Mouse (Mus musculus) embryonic facial prominence, embryonic 15.5 days (tissue): Measurements from ENCODE around the gene Mrtfa. TPM values are rescaled to one million over a fixed set of nuclear protein-coding genes. Genes with fewer than 3 reads are reported as not detected.

ENCODE experiments used
- ATAC-seq: fragments of 200-750 bp; cut with Nextera tagmentation; 2 replicates; pipeline ENCODE4 v1.8.0; 2017; ENCODE audit warnings: low read depth, moderate TSS enrichment; ENCODE audit not compliant: insufficient number of reproducible peaks, low FRiP score, low TSS enrichment
- H3K27ac ChIP-seq: fragments of 300-500 bp; sonication (generic); replicated peaks from 2 replicates; pipeline ENCODE4 v1.5.1; 2015; ENCODE audit warnings: mild to moderate bottlenecking, inconsistent platforms
- H3K27me3 ChIP-seq: fragments of 300-500 bp; sonication (generic); 2 replicates; pipeline ENCODE4 v1.6.1; 2015; ENCODE audit warnings: inconsistent platforms
- H3K36me3 ChIP-seq: fragments of 300-500 bp; sonication (generic); 2 replicates; pipeline ENCODE4 v1.6.1; 2015; ENCODE audit warnings: mild to moderate bottlenecking, inconsistent platforms
- H3K4me1 ChIP-seq: fragments of 300-500 bp; sonication (generic); 2 replicates; pipeline ENCODE4 v1.6.1; 2015; ENCODE audit warnings: inconsistent platforms
- H3K4me2 ChIP-seq: fragments of 300-500 bp; sonication (generic); replicated peaks from 2 replicates; pipeline ENCODE4 v1.6.1; 2015; ENCODE audit warnings: mild to moderate bottlenecking, inconsistent platforms
- H3K4me3 ChIP-seq: fragments of 300-500 bp; sonication (generic); replicated peaks from 2 replicates; pipeline ENCODE4 v1.5.1; 2015; ENCODE audit warnings: mild to moderate bottlenecking, inconsistent platforms
- H3K9ac ChIP-seq: fragments of 300-500 bp; sonication (generic); 2 replicates; pipeline ENCODE4 v1.6.1; 2015; ENCODE audit warnings: inconsistent platforms
- H3K9me3 ChIP-seq: fragments of 300-500 bp; sonication (generic); replicated peaks from 2 replicates; pipeline ENCODE4 v1.6.1; 2016; ENCODE audit warnings: inconsistent platforms
- WGBS: fragments of 180-500 bp; shearing (Covaris S2); methylation state at CpG from one replicate; pipeline ENCODE4 v1.1.7; 2015; 5-methylcytosine and 5-hydroxymethylcytosine counted together
- polyA plus RNA-seq: library from polyadenylated mRNA; unstranded; fragments of >200 nt; fragmentation: Nextera tagmentation; extraction: Ambion mirVana; gene quantifications from 2 replicates; pipeline ENCODE4 v1.2.1, GENCODE M21; 2015

Mrtfa gene
- polyA plus RNA-seq, 1 experiment from 2014 or later = 33.6 TPM

- peaks cover 19% of the 10 kb centered on the region for H3K4me1 ChIP-seq
- no peak for ATAC-seq
- WGBS = 93% methylated on average over 4 of the region's 4 CpGs
- H3K27me3 ChIP-seq = no peaks in the 10 kb centered on the region
- no peaks in the 10 kb centered on the region for H3K9me3 ChIP-seq
- no peaks in the 10 kb centered on the region for H3K36me3 ChIP-seq
- no peak overlapping the region for H3K4me3 ChIP-seq
- H3K4me2 ChIP-seq = no peak overlapping the region
- H3K9ac ChIP-seq = no peak overlapping the region
- no peak overlapping the region for H3K27ac ChIP-seq
These were observed 125.9 kb downstream of the Mrtfa start for GRCm38 (mm10) chr15:81064661-81065060.

GRCm38 (mm10) chr15:81064143-81064542 is 126.4 kb downstream of the Mrtfa start:
- no peak for ATAC-seq
- H3K36me3 ChIP-seq = no peaks in the 10 kb centered on the region
- H3K4me3 ChIP-seq = no peak overlapping the region
- 50% methylated on average over 1 of the region's 1 CpGs for WGBS
- H3K9ac ChIP-seq = no peak overlapping the region
- H3K27ac ChIP-seq = no peak overlapping the region
- H3K9me3 ChIP-seq = no peaks in the 10 kb centered on the region
- H3K4me2 ChIP-seq = no peak overlapping the region
- H3K4me1 ChIP-seq = peaks cover 19% of the 10 kb centered on the region
- H3K27me3 ChIP-seq = no peaks in the 10 kb centered on the region

- Histone ChIP-seq H3K36me3 (no peaks in the 10 kb centered on the region), H3K27me3 (no peaks in the 10 kb centered on the region), H3K27ac (peak overlapping the region; percentile 81), H3K4me2 (peak overlapping the region; percentile 27; the same call in 1 of the 2 replicates), H3K4me1 (peaks cover 19% of the 10 kb centered on the region), H3K9ac (no peak overlapping the region), H3K4me3 (no peak overlapping the region), H3K9me3 (no peaks in the 10 kb centered on the region)
- 19% methylated on average over 8 of the region's 8 CpGs for WGBS
- ATAC-seq = 0 out of 2 replicates have a peak, but pooled peaks have one; percentile 7
These were observed 127.9 kb downstream of the Mrtfa start for GRCm38 (mm10) chr15:81062616-81063015.

GRCm38 (mm10) chr15:81062175-81062588 is 128.4 kb downstream of the Mrtfa start:
- peak overlapping the region; percentile 81 for H3K27ac ChIP-seq
- no peaks in the 10 kb centered on the region for H3K27me3 ChIP-seq
- H3K4me3 ChIP-seq = no peak overlapping the region
- peak overlapping the region; percentile 27 for H3K4me2 ChIP-seq
- no peaks in the 10 kb centered on the region for H3K36me3 ChIP-seq
- H3K9ac ChIP-seq = no peak overlapping the region
- no peaks in the 10 kb centered on the region for H3K9me3 ChIP-seq
- WGBS = 10% methylated on average over 8 of the region's 8 CpGs
- ATAC-seq = peak; percentile 80
- peaks cover 19% of the 10 kb centered on the region for H3K4me1 ChIP-seq

- Histone ChIP-seq H3K9ac (no peak overlapping the region), H3K27me3 (no peaks in the 10 kb centered on the region), H3K9me3 (no peaks in the 10 kb centered on the region), H3K4me3 (no peak overlapping the region), H3K4me1 (peaks cover 19% of the 10 kb centered on the region), H3K27ac (no peak overlapping the region), H3K36me3 (no peaks in the 10 kb centered on the region), H3K4me2 (no peak overlapping the region)
- no peak for ATAC-seq
- WGBS = 92% methylated on average over 2 of the region's 2 CpGs
These were observed 129.6 kb downstream of the Mrtfa start for GRCm38 (mm10) chr15:81060975-81061374.

GRCm38 (mm10) chr15:81057736-81058135 is 132.8 kb downstream of the Mrtfa start:
- no peaks in the 10 kb centered on the region for H3K36me3 ChIP-seq
- no peaks in the 10 kb centered on the region for H3K9me3 ChIP-seq
- H3K4me2 ChIP-seq = no peak overlapping the region
- no peak overlapping the region for H3K27ac ChIP-seq
- WGBS = 90% methylated on average over 5 of the region's 5 CpGs
- ATAC-seq = no peak
- H3K4me1 ChIP-seq = peaks cover 15% of the 10 kb centered on the region
- no peak overlapping the region for H3K4me3 ChIP-seq
- no peaks in the 10 kb centered on the region for H3K27me3 ChIP-seq
- no peak overlapping the region for H3K9ac ChIP-seq

GRCm38 (mm10) chr15:81055488-81055887 is 135.1 kb downstream of the Mrtfa start:
- no peak for ATAC-seq

GRCm38 (mm10) chr15:81052491-81052890 is 138.1 kb downstream of the Mrtfa start:
- no peak for ATAC-seq
- Histone ChIP-seq H3K27ac (no peak overlapping the region), H3K27me3 (no peaks in the 10 kb centered on the region), H3K9ac (no peak overlapping the region), H3K9me3 (no peaks in the 10 kb centered on the region), H3K4me1 (peaks cover 7% of the 10 kb centered on the region; the same call in 1 of the 2 replicates), H3K4me2 (no peak overlapping the region), H3K4me3 (no peak overlapping the region), H3K36me3 (no peaks in the 10 kb centered on the region)
- 96% methylated on average over 5 of the region's 5 CpGs for WGBS

More at GRCm38 (mm10) chr15:81055488-81055887, 135.1 kb downstream of the Mrtfa start:
- H3K4me3 ChIP-seq = no peak overlapping the region
- H3K4me2 ChIP-seq = no peak overlapping the region
- 89% methylated on average over 2 of the region's 2 CpGs for WGBS
- no peak overlapping the region for H3K9ac ChIP-seq
- H3K4me1 ChIP-seq = peaks cover 3% of the 10 kb centered on the region; the same call in 1 of the 2 replicates
- no peaks in the 10 kb centered on the region for H3K27me3 ChIP-seq
- no peaks in the 10 kb centered on the region for H3K9me3 ChIP-seq
- H3K27ac ChIP-seq = no peak overlapping the region
- H3K36me3 ChIP-seq = no peaks in the 10 kb centered on the region

- H3K36me3 ChIP-seq = no peaks in the 10 kb centered on the region
- WGBS = 40% methylated on average over 3 of the region's 3 CpGs
- peaks cover 7% of the 10 kb centered on the region; the same call in 1 of the 2 replicates for H3K4me1 ChIP-seq
- H3K27ac ChIP-seq = no peak overlapping the region
- no peaks in the 10 kb centered on the region for H3K27me3 ChIP-seq
- no peaks in the 10 kb centered on the region for H3K9me3 ChIP-seq
- no peak for ATAC-seq
- no peak overlapping the region for H3K4me2 ChIP-seq
- no peak overlapping the region for H3K4me3 ChIP-seq
- H3K9ac ChIP-seq = no peak overlapping the region
These were observed 140.1 kb downstream of the Mrtfa start for GRCm38 (mm10) chr15:81050488-81050887.

GRCm38 (mm10) chr15:81049401-81050053 is 141.0 kb downstream of the Mrtfa start:
- H3K9me3 ChIP-seq = no peaks in the 10 kb centered on the region
- H3K36me3 ChIP-seq = peaks cover 6% of the 10 kb centered on the region; the same call in 1 of the 2 replicates
- H3K4me3 ChIP-seq = no peak overlapping the region
- H3K4me2 ChIP-seq = no peak overlapping the region
- H3K4me1 ChIP-seq = peaks cover 7% of the 10 kb centered on the region; the same call in 1 of the 2 replicates
- no peak for ATAC-seq
- no peak overlapping the region for H3K27ac ChIP-seq
- 66% methylated on average over 6 of the region's 6 CpGs for WGBS
- H3K27me3 ChIP-seq = no peaks in the 10 kb centered on the region
- no peak overlapping the region for H3K9ac ChIP-seq

- Histone ChIP-seq H3K9ac (no peak overlapping the region), H3K4me3 (no peak overlapping the region), H3K27me3 (no peaks in the 10 kb centered on the region), H3K4me1 (peaks cover 13% of the 10 kb centered on the region; the same call in 1 of the 2 replicates), H3K36me3 (peaks cover 12% of the 10 kb centered on the region; the same call in 1 of the 2 replicates), H3K4me2 (no peak overlapping the region), H3K27ac (no peak overlapping the region), H3K9me3 (no peaks in the 10 kb centered on the region)
- WGBS = 55% methylated on average over 10 of the region's 10 CpGs
- no peak for ATAC-seq
These were observed 143.1 kb downstream of the Mrtfa start for GRCm38 (mm10) chr15:81047497-81047896.

GRCm38 (mm10) chr15:81046061-81046460 is 144.5 kb downstream of the Mrtfa start:
- H3K36me3 ChIP-seq = peaks cover 12% of the 10 kb centered on the region; the same call in 1 of the 2 replicates
- 87% methylated on average over 7 of the region's 7 CpGs for WGBS
- no peak overlapping the region for H3K4me3 ChIP-seq
- H3K9me3 ChIP-seq = no peaks in the 10 kb centered on the region
- ATAC-seq = no peak
- no peak overlapping the region for H3K27ac ChIP-seq
- H3K4me1 ChIP-seq = peaks cover 16% of the 10 kb centered on the region
- no peak overlapping the region for H3K9ac ChIP-seq
- no peak overlapping the region for H3K4me2 ChIP-seq
- H3K27me3 ChIP-seq = no peaks in the 10 kb centered on the region
